Mouse (Mus musculus) heart, adult 18-20 months (tissue): ENCODE data around the gene Hist1h2an. TPM values are rescaled to one million over a fixed set of nuclear protein-coding genes. Genes with fewer than 3 reads are reported as not detected.
"Not testable (repeated sequence)": the region's sequence is repeated elsewhere in the genome, so short reads cannot be mapped to it uniquely, and the experiment has no call there.

Experiments
- DNase-seq, 2 experiments: peaks; one replicate each; pipeline ENCODE4 v3.0.0; 2021 to 2022; ENCODE audit warnings: mixed read lengths in 1 of 2
- long read RNA-seq, 2 experiments: library from polyadenylated mRNA; stranded (forward); transcript quantifications; one replicate each; pipeline ENCODE4 v2.0.0; 2021
- total RNA-seq, 2 experiments: library from RNA; stranded (reverse); gene quantifications; 2 replicates each; pipeline ENCODE4 v1.2.3; 2021

Gene Hist1h2an
- total RNA-seq, result 1 to 10 TPM; 1.0 to 5.3 TPM
- long read RNA-seq, experiment 1, result 0 reads
- long read RNA-seq, experiment 2, result 0 reads

DNA sequence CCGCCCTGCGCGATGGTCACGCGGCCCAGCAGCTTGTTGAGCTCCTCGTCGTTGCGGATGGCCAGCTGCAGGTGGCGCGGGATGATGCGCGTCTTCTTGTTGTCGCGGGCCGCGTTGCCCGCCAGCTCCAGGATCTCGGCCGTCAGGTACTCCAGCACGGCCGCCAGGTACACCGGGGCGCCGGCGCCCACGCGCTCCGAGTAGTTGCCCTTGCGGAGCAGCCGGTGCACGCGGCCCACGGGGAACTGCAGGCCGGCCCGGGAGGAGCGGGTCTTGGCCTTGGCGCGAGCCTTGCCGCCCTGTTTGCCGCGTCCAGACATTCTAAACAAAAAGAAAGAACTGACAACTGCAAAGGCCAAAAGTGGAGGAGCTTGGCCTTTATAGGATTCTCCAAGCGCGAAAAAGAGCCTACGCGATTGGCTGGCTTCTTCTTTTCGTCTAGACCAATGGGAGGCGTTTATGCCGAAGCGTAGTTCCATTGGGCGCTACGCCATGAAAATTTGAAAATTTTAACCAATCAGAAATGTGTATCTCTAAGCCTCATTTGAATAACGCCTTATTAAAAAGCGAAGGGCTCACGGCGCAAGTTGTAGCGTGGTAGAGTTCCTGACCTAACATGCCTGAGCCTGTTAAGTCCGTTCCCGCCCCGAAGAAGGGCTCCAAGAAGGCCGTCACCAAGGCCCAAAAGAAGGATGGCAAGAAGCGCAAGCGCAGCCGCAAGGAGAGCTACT is at the start of gene Hist1h2an, which contains the start of gene Hist1h2bp:
Gene Hist1h2an, minus strand, starts transcription at position 320 of the 731 bp plus-strand sequence.
Gene Hist1h2bp, plus strand, starts transcription at position 563 of the 731 bp plus-strand sequence.
- DNase-seq, result peak; percentile 92 to 93

DNA sequence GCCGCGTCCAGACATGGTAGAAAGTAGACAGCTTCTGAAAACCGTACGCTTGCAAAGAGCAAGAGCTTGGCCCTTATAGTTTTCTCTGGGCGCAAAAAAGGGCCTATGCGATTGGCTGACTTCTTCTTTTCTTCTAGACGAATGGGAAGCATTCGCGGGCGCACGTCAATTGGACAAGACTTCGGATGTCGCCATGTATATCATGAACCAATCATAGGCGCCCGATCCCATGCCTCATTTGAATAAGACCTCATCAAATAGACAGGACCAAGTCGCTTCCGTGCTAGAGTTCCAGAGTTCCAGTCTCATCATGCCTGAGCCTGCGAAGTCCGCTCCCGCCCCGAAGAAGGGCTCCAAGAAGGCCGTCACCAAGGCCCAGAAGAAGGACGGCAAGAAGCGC is 46.4 kb upstream of the Hist1h2an start, which contains the start of the genes Hist1h2ap and Hist1h2br:
Gene Hist1h2ap, minus strand, starts transcription at position 47 of the 400 bp plus-strand sequence.
Gene Hist1h2br, plus strand, starts transcription at position 283 of the 400 bp plus-strand sequence.
- not testable (repeated sequence) for DNase-seq

DNA sequence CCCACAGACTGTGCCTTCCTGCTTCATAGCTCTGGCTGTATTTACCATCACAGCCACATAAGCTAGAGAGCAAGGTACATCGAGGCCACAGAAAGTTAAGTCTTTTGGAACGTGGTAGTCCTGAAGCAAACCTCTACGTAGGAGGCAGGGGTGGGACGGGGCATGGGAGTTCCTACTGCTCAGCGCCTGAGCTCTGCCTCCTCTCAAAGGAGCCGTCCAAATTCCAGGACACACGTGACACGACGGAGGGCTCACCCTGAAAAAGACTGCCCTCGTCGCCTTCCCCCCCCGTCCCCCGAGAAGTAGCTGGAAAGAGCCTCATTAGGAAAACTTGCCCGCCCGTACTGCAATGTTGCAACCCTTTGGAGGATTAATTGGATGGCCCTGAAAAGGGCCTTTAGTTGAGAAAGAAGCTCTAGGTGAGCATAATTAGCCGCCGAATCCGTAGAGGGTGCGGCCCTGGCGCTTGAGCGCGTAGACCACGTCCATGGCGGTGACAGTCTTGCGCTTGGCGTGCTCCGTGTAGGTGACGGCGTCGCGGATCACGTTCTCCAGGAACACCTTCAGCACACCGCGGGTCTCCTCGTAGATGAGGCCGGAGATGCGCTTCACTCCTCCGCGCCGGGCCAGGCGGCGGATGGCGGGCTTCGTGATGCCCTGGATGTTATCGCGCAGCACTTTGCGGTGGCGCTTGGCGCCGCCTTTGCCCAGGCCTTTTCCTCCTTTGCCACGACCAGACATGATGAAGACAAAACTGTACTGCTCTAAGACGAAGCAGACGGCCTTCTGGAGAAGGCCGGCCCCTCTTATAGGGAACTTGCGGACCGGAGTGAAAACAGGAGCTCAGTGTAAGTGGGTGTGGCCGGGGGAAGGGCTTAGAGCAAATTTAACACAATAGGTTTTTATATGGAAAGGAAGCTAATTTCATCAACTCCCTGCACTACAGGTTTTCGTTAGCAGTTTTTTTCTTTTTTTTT is 44.7 kb upstream of the Hist1h2an start, which contains the start of gene Hist1h4n:
Gene Hist1h4n, minus strand, starts transcription at position 779 of the 977 bp plus-strand sequence.
- DNase-seq, result peak; percentile 45 to 47

DNA sequence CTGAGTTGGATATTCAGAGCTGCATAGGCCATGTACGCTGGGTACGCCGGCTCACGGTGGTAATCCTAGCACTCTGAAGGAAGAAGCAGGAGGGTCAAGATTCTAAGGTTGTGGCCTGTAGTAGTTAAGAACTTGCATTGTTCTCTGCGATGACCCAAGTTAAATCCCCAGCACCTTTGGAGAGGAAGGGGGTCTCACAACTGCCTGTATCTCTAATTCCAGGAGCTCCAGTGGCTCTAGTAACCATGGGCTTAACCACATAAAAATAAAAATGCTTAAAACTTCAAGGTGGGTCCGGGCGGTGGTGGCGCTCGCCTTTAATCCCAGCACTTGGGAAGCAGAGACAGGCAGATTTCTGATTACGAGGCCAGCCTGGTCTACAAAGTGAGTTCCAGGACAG is 43.3 kb upstream of the Hist1h2an start:
- no peak for DNase-seq

DNA sequence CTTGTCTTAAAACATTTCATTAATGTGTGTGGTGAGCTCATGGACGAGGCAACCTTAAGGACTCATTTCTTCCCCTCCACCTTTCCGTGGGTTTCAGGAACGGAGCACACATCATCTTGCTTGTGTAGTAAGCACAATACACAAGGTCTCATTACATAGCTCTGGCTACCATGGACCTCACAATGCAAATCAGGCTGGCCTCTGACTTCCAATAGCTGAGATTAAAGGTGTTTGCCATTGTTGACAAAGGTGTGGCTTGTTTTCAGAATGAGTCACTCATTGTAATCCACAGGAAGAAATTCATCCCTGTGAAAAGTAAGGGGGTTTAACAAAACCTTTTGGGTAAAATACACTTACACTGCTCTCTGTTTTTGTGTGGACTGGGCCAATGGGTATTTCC is 41.5 kb upstream of the Hist1h2an start:
- DNase-seq, result no peak

DNA sequence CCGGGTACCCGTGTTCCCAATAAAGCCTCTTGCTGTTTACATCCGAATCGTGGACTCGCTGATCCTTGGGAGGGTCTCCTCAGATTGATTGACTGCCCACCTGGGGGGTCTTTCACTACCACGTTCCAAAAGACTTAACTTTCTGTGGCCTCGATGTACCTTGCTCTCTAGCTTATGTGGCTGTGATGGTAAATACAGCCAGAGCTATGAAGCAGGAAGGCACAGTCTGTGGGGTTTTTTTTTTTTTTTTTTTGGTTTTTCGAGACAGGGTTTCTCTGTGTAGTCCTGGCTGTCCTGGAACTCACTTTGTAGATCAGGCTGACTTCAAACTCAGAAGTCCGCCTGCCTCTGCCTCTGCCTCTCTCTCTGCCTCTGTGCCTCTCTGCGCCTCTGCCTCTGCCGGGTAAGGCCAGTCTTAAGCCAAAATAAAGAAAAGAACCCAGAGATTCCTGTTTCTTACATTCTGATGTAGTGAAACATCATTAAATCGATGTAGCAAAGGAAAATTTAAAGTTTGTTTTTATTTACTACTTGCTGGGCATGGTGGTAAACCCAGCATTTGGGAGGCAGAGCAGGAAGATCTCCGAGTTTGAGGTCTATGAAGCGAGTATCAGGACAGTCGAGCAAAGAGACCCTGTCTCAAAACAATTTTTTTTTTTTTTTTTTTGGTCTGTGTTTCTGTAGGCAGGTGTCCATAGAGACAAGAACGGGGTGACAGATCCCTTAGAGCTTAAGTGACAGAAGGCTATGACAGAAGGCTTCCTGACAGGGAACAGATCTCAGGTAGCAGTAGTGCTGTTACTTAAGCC is 33.3 kb upstream of the Hist1h2an start:
- not testable (repeated sequence) for DNase-seq

DNA sequence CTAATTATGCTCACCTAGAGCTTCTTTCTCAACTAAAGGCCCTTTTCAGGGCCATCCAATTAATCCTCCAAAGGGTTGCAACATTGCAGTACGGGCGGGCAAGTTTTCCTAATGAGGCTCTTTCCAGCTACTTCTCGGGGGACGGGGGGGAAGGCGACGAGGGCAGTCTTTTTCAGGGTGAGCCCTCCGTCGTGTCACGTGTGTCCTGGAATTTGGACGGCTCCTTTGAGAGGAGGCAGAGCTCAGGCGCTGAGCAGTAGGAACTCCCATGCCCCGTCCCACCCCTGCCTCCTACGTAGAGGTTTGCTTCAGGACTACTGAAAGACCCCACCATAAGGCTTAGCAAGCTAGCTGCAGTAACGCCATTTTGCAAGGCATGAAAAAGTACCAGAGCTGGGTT is 25.1 kb upstream of the Hist1h2an start:
- DNase-seq, result not testable (repeated sequence)

DNA sequence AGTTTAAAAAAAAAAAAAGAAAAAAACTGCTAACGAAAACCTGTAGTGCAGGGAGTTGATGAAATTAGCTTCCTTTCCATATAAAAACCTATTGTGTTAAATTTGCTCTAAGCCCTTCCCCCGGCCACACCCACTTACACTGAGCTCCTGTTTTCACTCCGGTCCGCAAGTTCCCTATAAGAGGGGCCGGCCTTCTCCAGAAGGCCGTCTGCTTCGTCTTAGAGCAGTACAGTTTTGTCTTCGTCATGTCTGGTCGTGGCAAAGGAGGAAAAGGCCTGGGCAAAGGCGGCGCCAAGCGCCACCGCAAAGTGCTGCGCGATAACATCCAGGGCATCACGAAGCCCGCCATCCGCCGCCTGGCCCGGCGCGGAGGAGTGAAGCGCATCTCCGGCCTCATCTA is 24.5 kb upstream of the Hist1h2an start, which contains the start of gene Hist1h4m:
Gene Hist1h4m, plus strand, starts transcription at position 208 of the 400 bp plus-strand sequence.
- DNase-seq, result peak; percentile 61 to 68

DNA sequence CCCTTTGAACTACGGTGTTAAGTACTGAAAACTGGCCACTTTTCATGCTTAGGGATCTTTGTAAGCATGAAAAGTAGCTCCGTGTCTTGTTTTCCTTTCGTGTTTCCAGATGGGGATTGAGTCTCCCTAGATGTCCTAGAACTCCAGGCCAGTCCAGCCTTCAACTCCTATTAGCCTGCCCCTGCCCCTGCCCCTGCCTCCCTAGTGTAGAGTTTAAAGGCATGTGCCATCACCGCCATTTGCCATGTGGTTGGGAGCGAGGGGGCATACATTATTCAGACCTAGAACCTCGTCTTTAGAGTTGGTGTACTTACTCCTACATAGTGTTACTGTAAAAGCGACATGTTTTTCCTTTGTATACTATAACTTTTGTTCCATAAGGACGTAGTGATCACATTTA is 24.1 kb upstream of the Hist1h2an start:
- DNase-seq, result not testable (repeated sequence)

DNA sequence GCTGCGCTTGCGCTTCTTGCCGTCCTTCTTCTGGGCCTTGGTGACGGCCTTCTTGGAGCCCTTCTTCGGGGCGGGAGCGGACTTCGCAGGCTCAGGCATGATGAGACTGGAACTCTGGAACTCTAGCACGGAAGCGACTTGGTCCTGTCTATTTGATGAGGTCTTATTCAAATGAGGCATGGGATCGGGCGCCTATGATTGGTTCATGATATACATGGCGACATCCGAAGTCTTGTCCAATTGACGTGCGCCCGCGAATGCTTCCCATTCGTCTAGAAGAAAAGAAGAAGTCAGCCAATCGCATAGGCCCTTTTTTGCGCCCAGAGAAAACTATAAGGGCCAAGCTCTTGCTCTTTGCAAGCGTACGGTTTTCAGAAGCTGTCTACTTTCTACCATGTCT is 23.1 kb upstream of the Hist1h2an start, which contains the start of the genes Hist1h2bq and Hist1h2ao:
Gene Hist1h2bq, minus strand, starts transcription at position 125 of the 400 bp plus-strand sequence.
Gene Hist1h2ao, plus strand, starts transcription at position 393 of the 400 bp plus-strand sequence.
- DNase-seq, result not testable (repeated sequence)

DNA sequence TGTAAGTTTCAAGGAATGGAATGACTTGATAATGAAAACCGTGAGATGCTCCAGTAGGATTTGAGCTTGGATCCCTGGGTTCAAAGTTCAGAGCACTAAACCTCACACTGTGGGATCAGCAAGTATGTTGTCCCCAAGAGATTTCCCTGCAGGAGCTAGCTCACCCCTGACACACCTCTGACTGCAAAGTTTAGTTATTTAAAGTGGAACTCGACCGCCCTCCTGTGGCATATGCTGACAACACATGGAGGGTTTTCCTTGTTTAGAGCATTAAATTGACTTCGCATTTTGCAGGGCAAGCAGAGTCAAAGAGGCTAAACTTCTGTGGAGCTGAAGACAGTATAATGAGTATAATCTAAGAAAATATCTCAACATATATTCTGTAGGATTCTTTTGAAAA is 16.0 kb upstream of the Hist1h2an start:
- not testable (repeated sequence) for DNase-seq

DNA sequence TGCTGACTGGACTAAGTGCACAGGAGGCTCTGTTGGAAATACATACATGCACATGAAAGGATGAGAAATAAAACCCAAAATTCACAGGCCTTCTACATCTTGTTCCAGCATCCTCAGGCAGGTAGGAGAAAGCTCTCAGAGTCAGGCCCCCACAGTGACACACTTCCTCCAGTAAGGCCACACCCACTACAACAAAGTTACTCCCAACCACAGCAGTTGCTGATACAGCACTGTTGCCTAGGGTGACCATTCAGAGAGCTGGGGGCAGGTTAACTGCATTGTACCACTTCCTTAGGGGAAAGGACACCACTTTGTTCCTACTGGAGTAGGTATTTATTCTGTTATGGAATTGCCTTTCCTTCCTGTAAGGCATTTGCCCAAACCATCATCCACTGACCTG is 10.1 kb upstream of the Hist1h2an start:
- not testable (repeated sequence) for DNase-seq

DNA sequence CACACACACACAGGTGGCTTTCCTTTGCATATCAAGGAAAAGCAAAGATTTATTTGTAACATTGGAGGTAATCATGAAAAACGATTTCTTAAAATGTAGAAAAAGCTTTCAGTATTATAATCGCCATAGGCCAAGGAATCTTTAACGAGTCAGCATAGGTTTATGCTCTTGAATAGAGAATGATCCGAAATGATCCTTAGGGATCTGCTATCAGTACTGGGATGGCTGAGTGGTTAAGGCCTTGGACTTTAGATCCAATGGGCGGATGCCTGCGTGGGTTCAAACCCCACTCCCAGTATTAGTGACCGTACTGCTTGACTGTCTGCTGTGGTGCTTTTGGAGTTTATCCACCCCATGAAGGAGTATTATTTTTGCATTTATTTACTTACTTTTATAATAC is 8.6 kb upstream of the Hist1h2an start:
- no peak for DNase-seq

DNA sequence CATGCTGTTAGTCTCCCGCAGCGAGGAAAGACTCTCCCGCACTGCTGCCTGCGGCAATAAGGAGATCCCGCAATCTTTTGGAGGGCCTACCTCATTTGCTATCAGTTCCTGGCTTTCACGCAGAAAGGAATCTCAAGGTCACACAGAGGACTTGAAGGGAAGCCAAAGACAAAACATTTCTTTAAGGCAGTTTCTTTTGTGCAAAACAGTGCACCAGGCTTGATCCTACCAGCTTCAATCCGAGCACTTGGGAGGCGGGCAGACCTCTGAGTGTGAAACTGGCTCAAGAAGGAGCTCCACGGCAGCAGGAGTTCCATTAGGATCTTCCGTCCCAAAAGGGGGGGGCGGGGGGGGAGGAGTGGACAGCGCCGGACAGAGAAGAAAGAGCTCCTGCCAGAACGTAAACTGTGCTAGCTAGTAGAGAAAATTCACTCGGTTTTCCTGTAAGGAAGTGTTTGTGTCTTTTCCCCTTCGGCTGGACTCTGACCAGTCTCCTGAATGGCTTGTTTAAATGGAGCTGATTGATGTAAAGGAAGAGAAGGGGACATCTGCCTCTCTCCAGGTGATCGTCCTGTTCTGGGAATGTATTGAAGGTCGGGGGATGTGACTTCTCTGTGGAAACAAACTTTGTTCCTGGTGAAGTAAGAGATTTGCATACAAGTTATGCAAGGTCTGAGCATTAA is 3.7 kb upstream of the Hist1h2an start:
- DNase-seq, result no peak

DNA sequence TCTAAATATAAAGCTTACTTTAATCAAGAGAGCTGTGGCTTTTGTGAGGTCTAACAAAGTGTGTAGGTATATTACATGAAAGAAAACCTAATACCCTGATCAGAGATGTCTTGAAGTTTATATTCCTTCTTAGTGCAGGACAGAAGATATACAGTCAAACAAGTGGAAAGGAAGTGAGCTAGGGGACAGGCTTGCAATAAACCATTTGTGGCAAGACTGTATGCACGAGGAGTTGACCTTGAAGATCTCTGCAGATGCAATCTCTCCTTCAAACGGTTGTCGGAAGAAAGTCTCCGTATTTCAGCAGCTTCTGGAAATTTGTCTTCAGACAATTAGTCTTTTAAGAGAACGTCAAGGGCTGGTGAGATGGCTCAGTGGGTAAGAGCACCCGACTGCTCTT is 2.9 kb upstream of the Hist1h2an start:
- DNase-seq, result no peak

DNA sequence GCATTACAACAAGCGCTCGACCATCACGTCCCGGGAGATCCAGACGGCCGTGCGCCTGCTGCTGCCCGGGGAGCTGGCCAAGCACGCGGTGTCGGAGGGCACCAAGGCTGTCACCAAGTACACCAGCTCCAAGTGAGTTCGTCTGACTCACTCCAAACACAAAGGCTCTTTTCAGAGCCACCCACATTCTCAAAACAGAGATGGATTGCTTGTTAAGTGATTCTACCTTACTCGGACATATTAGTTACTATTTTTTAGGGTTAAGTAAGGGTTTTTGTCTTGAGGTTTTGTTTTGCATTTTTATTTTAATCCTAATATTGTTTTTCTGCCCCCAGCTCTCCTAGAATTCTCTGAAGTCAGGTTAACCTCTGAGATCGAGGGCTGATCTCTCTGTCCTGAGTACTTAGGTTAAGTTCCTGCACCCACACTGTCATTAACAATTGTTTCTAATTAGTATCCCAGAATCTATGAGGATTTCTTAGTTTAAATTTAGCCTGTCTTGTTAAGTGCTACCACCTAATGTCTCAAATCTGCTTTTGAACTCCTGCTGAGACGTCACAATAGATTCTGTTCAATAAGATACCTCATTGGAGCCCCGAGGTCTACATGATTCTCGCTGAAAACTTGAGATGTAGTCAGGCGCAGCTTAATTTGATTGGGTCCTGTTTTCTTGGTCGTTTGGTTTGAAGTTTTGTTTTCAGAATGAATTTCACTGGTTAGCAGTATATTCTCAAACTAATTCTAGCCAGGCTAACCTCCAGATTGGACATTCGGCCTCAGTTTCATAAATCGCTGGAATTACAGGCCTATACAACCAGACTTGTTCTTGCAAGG is 959 bp upstream of the Hist1h2an start:
- no peak for DNase-seq

DNA sequence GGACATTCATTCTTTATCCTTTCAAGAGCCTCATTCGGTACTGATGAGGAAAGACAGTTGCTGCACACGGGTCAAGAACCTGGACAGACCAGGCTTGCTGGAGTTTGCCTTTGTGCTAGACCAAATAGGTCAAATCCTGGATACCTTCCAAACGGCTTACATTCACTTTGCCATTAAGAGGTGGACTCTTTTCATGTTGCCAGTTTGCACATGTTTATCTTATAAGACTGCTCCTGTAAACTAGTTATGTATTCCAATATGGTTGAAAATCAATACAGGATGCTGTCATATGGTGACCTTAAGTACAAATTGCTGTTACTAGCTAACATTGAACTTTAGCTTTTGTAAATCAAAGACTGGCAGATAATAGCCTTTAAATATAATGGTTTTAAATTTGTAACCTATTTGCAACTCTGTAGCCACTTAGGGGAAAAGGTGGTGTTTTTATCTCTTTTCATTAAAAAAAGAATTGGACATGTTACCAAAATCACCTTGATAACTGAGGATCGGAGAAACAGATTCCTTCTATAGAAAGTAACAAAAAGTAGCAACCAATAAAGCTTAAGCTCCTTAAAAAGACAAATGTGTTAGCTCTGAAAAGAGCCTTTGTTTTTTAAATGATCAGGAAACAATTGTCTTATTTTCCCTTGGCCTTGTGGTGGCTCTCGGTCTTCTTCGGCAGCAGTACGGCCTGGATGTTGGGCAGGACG is 674 bp downstream of the Hist1h2an start:
- DNase-seq, result no peak

DNA sequence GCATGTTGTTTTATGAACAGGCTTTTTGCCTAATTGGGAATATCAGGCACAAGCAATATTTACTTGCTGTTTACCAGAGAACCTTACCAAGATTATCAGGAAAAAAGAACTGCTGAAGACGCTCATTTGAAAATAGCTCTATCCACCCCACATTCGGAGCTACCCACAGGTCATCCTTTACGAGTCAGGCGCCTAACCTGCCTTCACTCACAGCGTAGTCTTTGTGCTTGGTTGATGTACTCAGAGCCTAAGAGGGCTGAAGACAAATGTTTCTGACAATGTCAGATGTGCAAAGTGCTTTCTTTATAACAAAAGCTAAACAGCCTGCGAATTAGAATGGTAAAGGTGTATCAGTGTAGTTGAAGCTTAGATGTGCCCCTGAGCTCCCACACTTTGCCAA is 2.7 kb downstream of the Hist1h2an start:
- no peak for DNase-seq

DNA sequence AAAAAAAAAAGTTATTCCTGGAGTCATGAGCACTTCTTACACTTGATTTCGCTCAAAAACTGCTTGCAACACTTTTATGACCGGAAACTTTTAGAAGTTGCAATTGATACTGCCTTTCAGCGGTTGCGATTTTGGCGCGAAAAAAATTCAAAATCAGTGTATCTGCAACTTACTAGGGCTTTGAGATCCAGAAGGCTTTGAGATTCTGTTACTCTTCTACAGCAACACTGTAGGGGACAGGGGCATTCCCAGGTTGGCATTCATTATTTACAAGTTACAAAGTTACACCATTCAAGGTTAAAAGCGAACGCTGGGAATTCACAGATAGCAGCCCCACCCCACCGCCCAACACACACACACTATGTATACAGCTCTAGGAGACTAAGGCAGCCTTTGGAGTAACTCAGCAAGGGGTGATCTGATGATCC is 3.3 kb downstream of the Hist1h2an start:
- peak in 1 of 2 experiments; percentile 44 for DNase-seq
